Mouse (Mus musculus) heart, postnatal 0 days (tissue): ENCODE results near the gene Crim1. TPM values are rescaled to one million over a fixed set of nuclear protein-coding genes. Genes with fewer than 3 reads are reported as not detected.

Source experiments
- ATAC-seq: fragments of 200-750 bp; cut with Nextera tagmentation; 2 replicates; pipeline ENCODE4 v1.8.0; 2017; ENCODE audit warnings: low read depth, moderate number of reproducible peaks, moderate library complexity; ENCODE audit not compliant: insufficient read depth
- DNase-seq: peaks from one replicate; pipeline ENCODE4 v3.0.0-alpha.2; 2016; ENCODE audit warnings: low spot score
- H3K27ac ChIP-seq: fragments of 300-500 bp; sonication (generic); 2 replicates; pipeline ENCODE4 v1.5.1; 2014; ENCODE audit warnings: low read depth, mild to moderate bottlenecking
- H3K27me3 ChIP-seq: fragments of 300-500 bp; sonication (generic); 2 replicates; pipeline ENCODE4 v1.6.1; 2014; ENCODE audit warnings: low read length, mixed read lengths; ENCODE audit not compliant: control insufficient read depth, insufficient read depth
- H3K36me3 ChIP-seq: fragments of 300-500 bp; sonication (generic); replicated peaks from 2 replicates; pipeline ENCODE4 v1.6.1; 2014; ENCODE audit warnings: low read length, mixed read lengths; ENCODE audit not compliant: control insufficient read depth, insufficient read depth
- H3K4me1 ChIP-seq: fragments of 300-500 bp; sonication (generic); 2 replicates; pipeline ENCODE4 v1.6.1; 2014; ENCODE audit warnings: antibody characterized with exemption; ENCODE audit not compliant: control insufficient read depth, insufficient read depth
- H3K4me2 ChIP-seq: fragments of 300-500 bp; sonication (generic); 2 replicates; pipeline ENCODE4 v1.6.1; 2014; ENCODE audit warnings: low read depth, mild to moderate bottlenecking, low read length, moderate library complexity
- H3K4me3 ChIP-seq: fragments of 300-500 bp; sonication (generic); 2 replicates; pipeline ENCODE4 v1.5.1; 2014; ENCODE audit warnings: low read depth, low read length
- H3K9ac ChIP-seq: fragments of 300-500 bp; sonication (generic); replicated peaks from 2 replicates; pipeline ENCODE4 v1.6.1; 2014; ENCODE audit warnings: low read depth, low read length, mixed read lengths
- H3K9me3 ChIP-seq: fragments of 300-500 bp; sonication (generic); replicated peaks from 2 replicates; pipeline ENCODE4 v1.6.1; 2016; ENCODE audit warnings: low read length; ENCODE audit not compliant: control insufficient read depth
- CTCF ChIP-seq: IDR thresholded peaks from 2 replicates; pipeline ENCODE4 v1.5.1; 2016; ENCODE audit warnings: antibody characterized with exemption, control low read depth, low read depth
- EP300 ChIP-seq: IDR thresholded peaks from 2 replicates; pipeline ENCODE4 v1.6.1; 2016; ENCODE audit warnings: antibody characterized with exemption, low read depth
- WGBS: fragments of 180-500 bp; shearing (Covaris S2); extraction: QIAGEN DNeasy Blood & Tissue Kit; methylation state at CpG from one replicate; pipeline ENCODE4 v1.1.7; 2014; 5-methylcytosine and 5-hydroxymethylcytosine counted together
- polyA plus RNA-seq: library from polyadenylated mRNA; unstranded; fragments of >200 nt; fragmentation: Nextera tagmentation; extraction: Ambion mirVana; gene quantifications from 2 replicates; pipeline ENCODE4 v1.2.1, GENCODE M21; 2015
- total RNA-seq: library from RNA; depleted of rRNA; stranded (reverse); fragments of >200 nt; gene quantifications from 2 replicates; pipeline ENCODE4 v1.2.3, GENCODE M21; 2014; ENCODE audit warnings: low replicate concordance

The Crim1 gene
- total and polyA plus RNA-seq, 2 experiments from 2014 or later = 3.3 to 47.5 TPM

- WGBS = 71% methylated on average over 8 of the region's 8 CpGs
- no peaks in the 10 kb centered on the region for H3K4me1 ChIP-seq
- ATAC-seq (no peak), DNase-seq (no peak)
- H3K4me2 ChIP-seq = no peak overlapping the region
- H3K27ac ChIP-seq = no peak overlapping the region
- H3K9me3 ChIP-seq = no peaks in the 10 kb centered on the region
- no peak overlapping the region for H3K4me3 ChIP-seq
- 0 out of 2 replicates have a peak, but pooled peaks cover 17% of the 10 kb centered on the region for H3K36me3 ChIP-seq
- TF ChIP-seq EP300 = no peak
- no peak for TF ChIP-seq CTCF
- H3K9ac ChIP-seq = no peak overlapping the region
- H3K27me3 ChIP-seq = no peaks in the 10 kb centered on the region
Observed at GRCm38 (mm10) chr17:78331438-78331837, 131.4 kb downstream of the Crim1 start.

- ATAC-seq = no peak
- no peaks in the 10 kb centered on the region for H3K4me1 ChIP-seq
- H3K4me3 ChIP-seq = no peak overlapping the region
- H3K27me3 ChIP-seq = no peaks in the 10 kb centered on the region
- no peak overlapping the region for H3K9ac ChIP-seq
- H3K9me3 ChIP-seq = no peaks in the 10 kb centered on the region
- H3K27ac ChIP-seq = no peak overlapping the region
- H3K4me2 ChIP-seq = no peak overlapping the region
- peak; percentile 35 for DNase-seq
- 70% methylated on average over 10 of the region's 10 CpGs for WGBS
- H3K36me3 ChIP-seq = 0 out of 2 replicates have a peak, but pooled peaks cover 17% of the 10 kb centered on the region
- TF ChIP-seq CTCF (no peak), EP300 (no peak)
Observed at GRCm38 (mm10) chr17:78333275-78333674, 133.2 kb downstream of the Crim1 start.

GRCm38 (mm10) chr17:78335250-78335649, 135.2 kb downstream of the Crim1 start:
- no peak for DNase-seq
- Histone ChIP-seq H3K36me3 (0 out of 2 replicates have a peak, but pooled peaks cover 17% of the 10 kb centered on the region), H3K4me1 (no peaks in the 10 kb centered on the region), H3K27me3 (no peaks in the 10 kb centered on the region), H3K4me2 (no peak overlapping the region), H3K4me3 (no peak overlapping the region), H3K9me3 (no peaks in the 10 kb centered on the region), H3K27ac (no peak overlapping the region), H3K9ac (no peak overlapping the region)
- TF ChIP-seq EP300 (no peak), CTCF (no peak)
- WGBS = 87% methylated on average over 8 of the region's 8 CpGs
- no peak for ATAC-seq

- 94% methylated on average over 3 of the region's 3 CpGs for WGBS
- TF ChIP-seq CTCF (no peak), EP300 (no peak)
- no peaks in the 10 kb centered on the region for H3K9me3 ChIP-seq
- no peak for DNase-seq
- H3K4me3 ChIP-seq = no peak overlapping the region
- no peaks in the 10 kb centered on the region for H3K27me3 ChIP-seq
- H3K36me3 ChIP-seq = 0 out of 2 replicates have a peak, but pooled peaks cover 3% of the 10 kb centered on the region
- no peak overlapping the region for H3K9ac ChIP-seq
- ATAC-seq = no peak
- H3K27ac ChIP-seq = no peak overlapping the region
- H3K4me1 ChIP-seq = no peaks in the 10 kb centered on the region
- no peak overlapping the region for H3K4me2 ChIP-seq
Observed at GRCm38 (mm10) chr17:78343688-78344087, 143.6 kb downstream of the Crim1 start.

GRCm38 (mm10) chr17:78347111-78347801, 147.2 kb downstream of the Crim1 start:
- H3K4me2 ChIP-seq = no peak overlapping the region
- ATAC-seq (no peak), DNase-seq (no peak)
- H3K4me3 ChIP-seq = no peak overlapping the region
- H3K4me1 ChIP-seq = peaks cover 7% of the 10 kb centered on the region; the same call in 1 of the 2 replicates
- no peak for TF ChIP-seq EP300
- TF ChIP-seq CTCF = no peak
- H3K27me3 ChIP-seq = no peaks in the 10 kb centered on the region
- peaks cover 3% of the 10 kb centered on the region; the same call in 1 of the 2 replicates for H3K36me3 ChIP-seq
- WGBS = 92% methylated on average over 17 of the region's 17 CpGs
- H3K9me3 ChIP-seq = no peaks in the 10 kb centered on the region
- H3K9ac ChIP-seq = no peak overlapping the region
- no peak overlapping the region for H3K27ac ChIP-seq
